Mouse (Mus musculus) frontal cortex, adult (tissue): Measurements from ENCODE around the gene Pabpn1l.

Experiments
- ATAC-seq: cut with Nextera tagmentation; 2 replicates; pipeline ENCODE4 v1.9.2; 2017; ENCODE audit warnings: mild to moderate bottlenecking, moderate library complexity, mixed read lengths; ENCODE audit not compliant: low TSS enrichment

Gene Pabpn1l

GRCm38 (mm10) chr8:122618660-122619378 lies 3.7 kb downstream of the Pabpn1l start:
- no peak for ATAC-seq

GRCm38 (mm10) chr8:122617947-122618546 lies 4.5 kb downstream of the Pabpn1l start:
- peak; percentile 53; the same call in 1 of the 2 replicates for ATAC-seq

GRCm38 (mm10) chr8:122616181-122616905 lies 6.2 kb downstream of the Pabpn1l start:
- ATAC-seq: no peak

GRCm38 (mm10) chr8:122611295-122612133 lies 11.0 kb downstream of the Pabpn1l start, which contains the start of the genes Galns and Trappc2l:
TSS of gene Galns (minus strand) at chr8:122611463.
TSS of gene Trappc2l (plus strand) at chr8:122611640.
- ATAC-seq: peak; percentile 97

GRCm38 (mm10) chr8:122610612-122611277 lies 11.8 kb downstream of the Pabpn1l start:
- ATAC-seq: no peak

- ATAC-seq: no peak
Measured at GRCm38 (mm10) chr8:122610209-122610608, 12.3 kb downstream of the Pabpn1l start.

GRCm38 (mm10) chr8:122606810-122607209 lies 15.7 kb downstream of the Pabpn1l start:
- no peak for ATAC-seq

- peak; percentile 80; the same call in 1 of the 2 replicates for ATAC-seq
Measured at GRCm38 (mm10) chr8:122605367-122605766, 17.2 kb downstream of the Pabpn1l start.

GRCm38 (mm10) chr8:122604640-122605039 lies 17.9 kb downstream of the Pabpn1l start:
- ATAC-seq: no peak

GRCm38 (mm10) chr8:122600666-122601065 lies 21.9 kb downstream of the Pabpn1l start:
- ATAC-seq: no peak

- ATAC-seq: no peak
Measured at GRCm38 (mm10) chr8:122596031-122596430, 26.5 kb downstream of the Pabpn1l start.

GRCm38 (mm10) chr8:122593783-122594507 lies 28.6 kb downstream of the Pabpn1l start:
- no peak for ATAC-seq

- ATAC-seq: no peak
Measured at GRCm38 (mm10) chr8:122593240-122593639, 29.3 kb downstream of the Pabpn1l start.

GRCm38 (mm10) chr8:122586749-122587148 lies 35.8 kb downstream of the Pabpn1l start:
- ATAC-seq: no peak

GRCm38 (mm10) chr8:122586171-122586570 lies 36.4 kb downstream of the Pabpn1l start:
- no peak for ATAC-seq

- ATAC-seq: no peak
Measured at GRCm38 (mm10) chr8:122585411-122585891, 37.1 kb downstream of the Pabpn1l start.

GRCm38 (mm10) chr8:122584981-122585380 lies 37.6 kb downstream of the Pabpn1l start:
- no peak; the same call in 1 of the 2 replicates for ATAC-seq

- ATAC-seq: no peak
Measured at GRCm38 (mm10) chr8:122580926-122581325, 41.6 kb downstream of the Pabpn1l start.

- ATAC-seq: no peak
Measured at GRCm38 (mm10) chr8:122579196-122579595, 43.3 kb downstream of the Pabpn1l start.

GRCm38 (mm10) chr8:122577116-122577515 lies 45.4 kb downstream of the Pabpn1l start:
- peak; percentile 14; the same call in 1 of the 2 replicates for ATAC-seq
